Mouse (Mus musculus): Measurements from ENCODE around the gene Smarcad1.

Gene Smarcad1

DNA sequence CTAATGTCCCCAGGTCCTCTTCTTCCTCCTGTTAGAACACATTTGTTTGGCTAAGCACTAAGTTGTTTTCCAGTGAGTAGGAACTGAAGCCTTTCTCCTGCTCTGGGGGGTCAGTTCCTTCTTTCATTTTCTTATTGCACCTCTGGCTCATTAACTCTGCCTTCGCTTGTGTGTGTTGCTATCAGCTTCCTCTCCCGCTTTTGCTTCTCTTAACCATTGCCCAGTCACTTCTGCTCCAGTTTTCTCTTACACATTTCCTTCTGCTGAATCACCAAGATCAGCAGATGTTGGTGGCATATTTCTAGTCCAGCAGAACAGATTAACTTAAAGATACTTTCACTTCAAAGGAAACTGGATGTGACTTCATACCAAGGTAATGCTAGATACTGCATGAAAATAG lies 72.5 kb downstream of the Smarcad1 start:
- DNase-seq (ENCODE audit: low spot score in 2 of 2): no peak

DNA sequence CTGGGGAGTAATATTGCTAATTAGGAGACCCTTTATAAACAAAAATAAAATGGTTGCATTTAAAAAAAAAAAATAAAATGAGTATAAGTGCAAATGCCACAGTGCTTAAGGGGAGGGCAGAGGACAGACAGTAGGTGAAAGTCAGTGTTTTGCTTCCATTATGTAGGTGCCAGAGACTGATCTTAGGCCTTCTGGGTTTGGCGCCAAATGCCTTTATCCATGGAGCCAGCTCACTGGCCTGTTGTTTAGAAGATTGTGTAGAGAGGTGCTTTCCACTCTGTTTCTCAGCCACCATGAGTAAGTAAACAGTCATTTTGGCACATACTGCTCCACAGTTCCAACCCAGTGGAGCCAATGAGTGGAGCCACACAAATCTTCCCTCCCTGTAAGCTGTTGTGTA lies 75.2 kb downstream of the Smarcad1 start:
- DNase-seq (ENCODE audit: low spot score in 2 of 2): no peak

DNA sequence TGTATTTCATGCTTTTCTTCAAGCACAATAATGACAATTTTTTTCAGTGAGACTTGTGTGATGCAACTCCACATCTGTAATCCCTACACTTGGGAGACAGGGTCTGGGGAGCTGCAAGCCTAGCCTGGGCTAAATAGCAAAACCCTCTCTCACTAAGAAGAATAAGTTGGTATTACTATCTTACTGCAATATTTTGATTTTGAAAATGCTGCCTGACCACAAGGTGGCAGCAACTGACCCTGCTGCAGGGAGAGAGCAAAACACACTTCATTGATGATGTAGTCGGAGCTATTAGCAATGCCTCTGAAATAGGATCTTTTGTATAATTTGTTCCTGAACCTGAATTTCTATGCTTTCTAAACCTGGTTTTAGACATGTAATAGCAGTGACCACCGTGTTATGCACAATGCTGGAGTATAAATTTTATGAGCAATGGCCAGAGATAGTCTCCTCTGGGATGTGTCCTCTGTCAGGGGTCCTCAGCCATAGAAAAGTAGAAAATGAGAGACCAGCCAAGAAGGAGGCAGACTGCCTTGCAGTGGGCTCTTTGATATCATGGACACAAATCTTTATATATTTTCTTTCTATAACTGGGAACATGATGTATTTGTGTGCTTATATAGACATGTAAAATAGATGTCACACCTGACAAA lies 83.8 kb downstream of the Smarcad1 start:
- DNase-seq (ENCODE audit: low spot score in 2 of 2): peak in 1 of 2 experiments; percentile 39

DNA sequence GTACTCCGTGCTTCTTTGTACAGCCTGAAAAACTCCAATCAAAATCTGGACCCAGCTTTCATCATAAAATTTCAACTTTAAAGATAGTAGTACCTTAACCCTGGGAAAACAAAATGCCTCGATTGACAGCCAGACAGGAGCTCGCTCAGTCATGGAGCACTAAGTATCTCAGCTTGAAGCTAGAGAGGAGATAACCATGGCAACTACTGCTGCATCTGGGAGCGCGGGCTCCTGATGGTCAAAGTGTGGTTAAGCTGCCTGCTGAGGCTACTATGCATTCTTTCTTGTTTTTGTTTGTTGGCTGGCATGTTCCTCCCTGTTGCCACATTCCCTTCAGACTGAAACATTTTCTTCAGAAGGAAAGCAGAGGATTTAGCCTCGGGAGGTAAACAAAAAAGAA lies 90.0 kb downstream of the Smarcad1 start:
- DNase-seq (ENCODE audit: low spot score in 2 of 2): no peak

DNA sequence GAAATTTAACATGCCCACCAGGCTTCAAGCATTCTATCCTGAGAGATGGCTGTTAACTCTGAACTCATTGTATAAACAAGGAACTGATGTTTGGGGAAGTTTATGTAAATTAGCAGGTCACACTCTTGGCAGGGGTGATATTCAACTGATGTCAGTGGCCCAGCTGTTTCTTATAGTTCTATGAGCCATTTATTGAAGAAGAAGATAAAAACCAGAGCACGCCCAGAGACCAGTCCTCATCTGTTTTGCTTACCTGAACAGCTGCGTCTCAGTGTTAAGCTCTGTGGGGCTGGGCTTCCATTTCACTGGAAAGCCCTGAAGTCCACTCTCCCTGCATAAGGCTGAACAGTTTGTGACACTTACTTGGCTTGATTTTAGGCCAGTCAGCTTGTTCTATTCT lies 95.4 kb downstream of the Smarcad1 start:
- no peak for DNase-seq (ENCODE audit: low spot score in 2 of 2)

DNA sequence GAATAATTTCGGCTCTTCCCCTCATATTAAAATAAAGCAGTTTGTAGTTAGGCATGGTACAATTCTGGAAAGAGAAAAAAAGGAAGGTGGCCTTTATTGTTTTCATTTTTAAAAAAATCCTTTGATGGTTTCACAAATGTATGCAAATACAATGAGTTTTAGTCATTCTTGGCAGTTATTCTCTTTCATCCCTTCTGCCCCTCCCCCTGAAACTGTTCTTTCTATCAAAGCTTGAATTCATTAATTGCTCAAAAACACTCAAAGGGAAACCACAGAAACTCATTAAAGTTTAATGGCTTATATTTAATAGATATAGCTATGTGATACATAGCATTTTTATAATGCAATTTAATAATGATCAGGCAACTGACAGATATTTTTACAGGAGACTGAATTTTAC lies 95.9 kb downstream of the Smarcad1 start:
- no peak for DNase-seq (ENCODE audit: low spot score in 2 of 2)

DNA sequence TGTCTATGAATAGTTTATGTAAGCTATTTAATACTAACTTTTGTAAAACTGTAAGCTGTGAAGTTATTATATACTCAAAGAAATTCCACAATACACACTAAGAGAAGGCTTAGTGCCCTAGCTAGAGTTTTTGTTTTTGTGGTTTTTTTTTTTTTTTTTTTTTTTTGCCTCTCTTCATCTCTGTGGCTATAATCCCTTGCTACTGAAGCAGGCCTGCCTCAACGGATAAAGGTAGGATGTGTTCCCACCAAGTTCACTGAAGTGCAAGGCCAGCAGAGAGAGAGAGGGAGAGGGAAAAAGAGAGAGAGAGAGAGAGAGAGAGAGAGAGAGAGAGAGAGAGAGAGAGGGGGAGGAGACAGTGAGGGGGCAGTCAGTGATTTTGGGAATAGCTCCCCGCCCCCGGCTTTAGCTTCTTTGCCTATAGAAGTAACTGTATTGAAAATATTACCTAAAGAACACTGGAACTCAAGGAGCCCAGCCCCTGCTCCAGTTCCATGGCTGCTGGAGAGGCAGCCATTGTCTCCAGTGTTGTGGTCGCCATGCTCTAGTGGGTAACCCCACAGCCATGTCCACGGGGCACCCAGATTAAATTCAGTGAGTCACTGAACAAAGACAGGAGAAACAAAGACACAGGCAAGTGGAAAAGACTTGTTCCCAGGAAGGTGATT lies 97.8 kb downstream of the Smarcad1 start:
- no peak for DNase-seq (ENCODE audit: low spot score in 2 of 2)

DNA sequence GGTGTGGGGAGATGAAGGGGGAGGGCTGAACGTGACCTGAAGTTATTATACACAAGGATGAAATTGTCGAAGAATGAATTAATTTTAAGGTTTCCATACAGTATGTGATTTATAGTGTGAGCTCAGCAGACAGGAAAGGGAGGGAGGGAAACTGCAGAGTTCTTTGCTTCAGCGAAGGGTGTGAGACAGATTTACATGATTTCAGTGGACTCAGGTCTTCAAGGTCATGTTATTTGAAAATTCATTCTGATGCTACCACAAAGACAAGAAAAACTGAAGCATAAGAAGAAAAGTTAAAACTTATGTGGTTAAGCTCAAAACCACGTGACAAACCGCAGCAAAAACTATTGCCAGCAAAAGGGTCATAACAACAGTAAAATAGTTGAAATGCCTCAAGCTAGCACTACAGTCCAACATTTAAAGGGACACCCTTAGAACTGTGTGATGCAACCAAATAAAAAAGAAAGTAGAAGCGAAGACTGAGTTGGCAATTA lies 98.4 kb downstream of the Smarcad1 start:
- no peak for DNase-seq (ENCODE audit: low spot score in 2 of 2)

DNA sequence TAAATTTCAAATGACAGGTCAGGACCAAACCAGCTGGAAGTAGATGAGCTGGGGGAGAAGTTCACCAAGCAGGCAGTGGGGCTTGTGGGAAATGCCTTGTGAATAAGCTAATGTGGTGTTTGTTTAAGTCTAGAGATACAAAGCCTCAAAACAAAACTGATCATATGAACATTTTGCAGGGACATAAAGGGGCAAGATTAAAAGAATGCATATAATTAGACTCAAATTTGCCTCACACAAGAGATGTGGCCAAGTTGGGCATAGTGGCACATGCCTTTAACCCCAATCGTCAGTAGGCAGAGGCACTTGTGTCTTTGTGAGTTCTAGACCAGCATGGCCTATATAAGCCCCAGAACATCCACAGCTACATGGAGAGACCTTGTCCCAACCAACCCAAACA lies 99.9 kb downstream of the Smarcad1 start:
- no peak for DNase-seq (ENCODE audit: low spot score in 2 of 2)

DNA sequence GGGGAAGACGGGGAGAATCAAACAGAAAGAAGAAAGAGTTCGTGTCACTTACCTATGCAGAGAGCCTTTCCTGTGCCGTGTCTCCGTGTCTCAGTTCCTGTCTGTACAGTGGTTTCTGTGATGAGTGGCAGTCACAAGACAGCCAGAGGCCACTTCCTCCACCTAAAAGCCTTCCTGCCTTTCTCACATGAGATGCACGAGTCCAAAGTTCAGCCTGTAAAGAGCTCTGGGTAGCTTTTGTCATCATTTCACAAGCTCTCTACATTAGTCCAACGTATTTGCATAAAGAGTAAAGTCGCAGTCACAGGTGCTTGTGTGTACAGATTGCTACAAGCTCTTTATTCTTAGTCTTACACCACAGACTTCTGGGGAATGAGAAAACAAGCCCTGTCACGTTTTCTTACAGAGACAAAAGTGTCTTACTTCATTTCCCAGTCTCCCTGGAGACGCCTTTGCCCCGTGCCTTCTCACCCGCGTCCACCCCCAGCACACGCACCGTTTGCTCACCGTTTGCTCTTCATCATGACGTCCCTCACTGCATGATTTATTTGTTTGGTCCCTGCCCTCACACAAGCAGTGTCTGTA lies 102.3 kb downstream of the Smarcad1 start, which contains the start of gene Hpgds:
Hpgds (minus strand) TSS at position 288 of the 585 bp plus-strand sequence.
- peak; percentile 23 to 34 for DNase-seq (ENCODE audit: low spot score in 2 of 2)

DNA sequence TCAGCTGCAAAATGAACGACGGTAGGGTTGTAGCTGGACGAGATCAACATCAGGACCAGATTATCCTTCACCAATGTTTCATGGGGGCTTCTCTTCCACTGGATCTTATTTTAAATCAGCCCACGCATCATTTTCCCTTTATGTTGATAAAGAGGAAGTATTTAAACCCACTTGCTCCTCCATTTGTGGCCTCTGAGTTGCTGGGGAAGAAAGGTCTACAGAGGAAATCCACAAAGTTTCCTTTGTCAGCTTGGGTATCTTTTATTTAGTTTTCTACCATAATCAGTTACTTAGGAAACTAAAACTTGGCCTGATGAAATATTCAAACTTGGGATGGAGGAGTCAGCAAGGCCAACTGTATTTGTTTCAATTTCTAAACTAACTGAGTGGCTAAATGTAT lies 104.0 kb downstream of the Smarcad1 start:
- no peak for DNase-seq (ENCODE audit: low spot score in 2 of 2)

DNA sequence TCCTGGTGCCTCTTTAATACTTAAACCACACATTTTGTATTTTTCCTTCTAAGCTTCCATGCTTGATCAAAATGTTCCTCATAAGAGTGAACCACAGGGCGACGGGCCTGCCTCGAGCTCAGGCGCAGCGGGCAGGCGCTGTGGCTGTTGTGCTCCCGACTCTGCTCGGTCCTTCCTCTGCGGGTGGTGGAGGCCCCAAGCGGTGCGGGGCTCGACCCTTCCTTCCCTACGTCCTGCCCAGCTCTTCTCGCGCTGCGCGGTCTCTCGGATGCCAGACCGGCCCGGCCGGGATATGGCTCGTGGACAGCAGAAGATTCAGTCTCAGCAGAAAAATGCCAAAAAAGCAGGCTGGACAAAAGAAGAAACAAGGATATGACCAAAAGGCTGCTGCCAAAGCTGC lies 108.3 kb downstream of the Smarcad1 start:
- no peak for DNase-seq (ENCODE audit: low spot score in 2 of 2)

DNA sequence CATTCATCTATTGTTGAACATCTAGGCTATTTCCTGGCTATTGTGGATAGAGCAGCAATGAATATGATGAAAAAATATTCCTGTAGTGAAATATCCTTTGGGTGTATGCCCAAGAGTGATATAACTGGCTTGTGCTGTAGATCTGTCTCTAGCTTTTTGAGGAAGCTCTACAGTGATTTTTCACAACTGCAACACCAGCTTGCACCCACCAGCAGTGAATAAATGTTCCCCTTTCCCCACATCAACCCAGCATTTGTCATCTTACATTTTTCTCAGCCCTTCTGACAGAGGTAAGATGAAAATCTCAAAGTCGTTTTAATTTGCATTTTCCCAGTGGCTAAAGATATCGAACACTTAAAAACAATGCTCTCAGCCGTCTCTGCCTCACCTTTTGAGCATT lies 111.2 kb downstream of the Smarcad1 start:
- no peak for DNase-seq (ENCODE audit: low spot score in 2 of 2)

DNA sequence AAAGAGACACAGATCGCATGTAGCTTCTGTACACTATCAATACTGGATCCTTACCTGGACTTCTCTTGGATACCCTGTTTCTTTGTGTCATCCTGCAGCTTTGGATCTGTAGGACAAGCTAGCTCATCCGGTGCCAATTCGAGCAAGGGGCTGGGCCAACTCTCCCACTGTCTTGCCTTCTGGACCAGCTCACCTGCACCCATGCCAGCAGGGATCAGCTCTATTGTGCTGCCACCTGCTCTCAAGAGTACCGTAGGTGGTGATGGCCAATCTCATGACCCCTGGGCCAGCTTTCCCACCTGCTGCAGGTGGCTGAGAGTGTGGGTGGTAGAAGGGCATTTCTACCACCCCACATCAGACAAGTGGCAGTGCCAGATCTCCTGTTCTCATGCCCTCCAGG lies 114.7 kb downstream of the Smarcad1 start:
- no peak for DNase-seq (ENCODE audit: low spot score in 2 of 2)

DNA sequence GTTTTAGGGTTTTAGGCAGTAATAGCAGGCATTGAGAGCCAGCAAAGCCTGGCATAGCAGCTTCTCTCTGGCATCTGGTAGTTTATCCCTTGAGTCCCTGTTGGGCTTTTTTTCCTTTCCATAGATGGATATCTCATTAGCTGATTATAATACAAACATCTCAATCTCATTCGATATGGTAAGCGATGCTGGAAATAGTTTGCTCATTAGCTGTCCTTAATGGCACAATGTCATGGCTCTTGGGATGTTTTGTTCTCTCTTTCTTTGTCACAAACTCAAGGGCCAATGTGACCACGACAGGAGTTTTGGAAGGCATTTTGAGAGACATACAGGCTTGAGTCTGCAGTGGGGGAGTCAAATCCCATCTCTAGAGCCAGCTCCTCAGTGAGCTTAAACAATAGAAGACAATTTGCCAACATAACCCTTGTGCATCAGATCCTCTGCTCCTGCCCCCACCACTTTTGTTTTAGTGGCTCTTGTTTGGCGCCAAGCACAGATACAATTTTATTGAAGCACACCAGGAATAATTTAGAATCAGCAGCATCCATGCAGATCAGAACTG lies 117.1 kb downstream of the Smarcad1 start:
- DNase-seq (ENCODE audit: low spot score in 2 of 2): no peak

DNA sequence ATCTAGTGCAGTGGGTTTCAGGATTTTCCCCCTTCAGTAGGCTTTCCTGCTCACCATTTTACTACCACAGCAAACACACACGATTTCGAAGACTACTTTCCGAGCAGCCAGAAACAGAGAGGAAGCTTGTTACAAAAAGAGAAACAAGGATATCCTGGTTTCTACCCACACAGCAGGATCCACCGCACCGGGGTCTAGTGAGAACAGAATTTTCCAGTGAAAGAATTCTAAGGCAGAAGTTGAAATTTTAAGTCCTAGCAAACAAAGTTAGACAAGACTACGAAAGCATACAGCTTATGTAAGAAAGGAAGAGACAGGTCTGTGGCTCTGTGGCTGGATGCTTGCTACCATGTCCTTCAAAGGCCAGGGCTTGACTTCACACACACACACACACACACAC lies 121.8 kb downstream of the Smarcad1 start:
- DNase-seq (ENCODE audit: low spot score in 2 of 2): no peak

DNA sequence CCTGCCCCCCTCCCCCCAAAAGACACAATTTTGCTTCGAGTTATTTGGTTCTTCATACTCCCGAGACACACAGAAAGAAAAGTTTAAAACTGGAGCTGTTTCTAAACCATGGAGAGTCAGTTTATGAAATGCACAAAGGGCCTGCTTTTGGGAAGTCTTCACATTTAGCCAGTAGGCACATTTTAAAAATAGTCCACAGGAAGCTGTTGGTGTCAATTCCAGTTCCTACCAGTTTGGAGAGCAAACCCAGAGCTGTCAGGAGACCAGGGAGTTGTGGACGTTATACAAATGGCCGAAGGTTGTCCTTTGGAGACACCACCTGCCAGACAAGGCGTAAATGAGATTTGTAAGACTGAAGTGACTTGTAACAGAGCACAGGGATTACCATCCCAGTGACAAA lies 122.6 kb downstream of the Smarcad1 start:
- no peak for DNase-seq (ENCODE audit: low spot score in 2 of 2)

Data from thymus, postnatal 10 days (tissue).